ENCODE assay signal across 27 mouse cellular contexts in the genomic region with DNA sequence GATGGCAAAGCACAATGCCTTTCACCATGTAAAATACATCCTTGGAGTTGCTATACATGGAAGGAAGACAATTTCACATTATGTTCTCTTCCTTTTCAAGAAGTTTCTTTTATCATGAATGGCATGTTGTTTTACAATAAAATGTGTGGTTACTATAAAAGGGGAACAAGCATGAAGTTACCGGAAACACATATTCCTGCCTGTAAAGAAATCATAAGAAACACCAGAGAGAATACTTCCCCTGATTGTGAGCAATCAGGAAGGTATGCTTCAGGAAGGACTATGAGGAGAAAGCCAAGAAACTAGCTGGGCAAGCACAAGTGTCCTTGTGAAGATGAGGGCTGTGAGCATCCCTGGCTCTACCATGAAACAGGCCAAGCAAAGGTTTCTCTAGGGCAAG. TPM values are rescaled to one million over a fixed set of nuclear protein-coding genes. Genes with fewer than 3 reads are reported as not detected.
DNase-seq lines count a peak whose midpoint lies in the region; ATAC-seq and TF ChIP-seq lines count a peak whose summit lies in the region.
"Had no signal": no experiment of that assay in that cellular context is flagged by ENCODE, and none has a peak within 500 bp of the region (broad histone marks: within the 10 kb centered on the region; RNA-seq: fewer than 3 reads in every experiment).

No protein-coding gene starts in this region.

- ATAC-seq in granulocyte monocyte progenitor cell, adult 5-6 weeks (replicated peaks; ENCODE audit: poor library complexity, severe bottlenecking): peak; percentile 70
- ATAC-seq in megakaryocyte progenitor cell, adult 5-6 weeks (replicated peaks; ENCODE audit: poor library complexity): peak; percentile 74
- ATAC-seq: forebrain, embryonic 14.5 days; hindbrain, embryonic 16.5 days; inflammation-experienced regulatory T-cells, adult 6 months had no signal

- no peak for TF ChIP-seq POLR2A in bone marrow, adult 2 months (IDR thresholded peaks at IDR 0.05; ENCODE audit: borderline replicate concordance, control insufficient read depth, low read depth, low read length)

- no peak overlapping the region for H3K4me3 ChIP-seq in bone marrow, adult 2 months (replicated peaks; ENCODE audit: control insufficient read depth, low read depth, low read length)
- H3K4me3 ChIP-seq: embryonic facial prominence, embryonic 15.5 days; erythroblast, embryonic 14.5 days; forebrain, embryonic 10.5 days; heart, embryonic 13.5 days; hindbrain, embryonic 12.5 days had no signal

- 8% methylated on average over 1 of the region's 1 CpGs for WGBS in bone marrow, adult 2 months

- H3K27ac ChIP-seq in bone marrow, adult 2 months (ENCODE audit: control insufficient read depth, insufficient read depth, low read depth, low read length, poor library complexity): peak overlapping the region; percentile 46
- H3K27ac ChIP-seq: embryonic facial prominence, embryonic 15.5 days; forebrain, embryonic 10.5 days; heart, embryonic 13.5 days; hindbrain, embryonic 12.5 days had no signal

- H3K4me1 ChIP-seq in bone marrow, adult 2 months (ENCODE audit: control insufficient read depth, insufficient read depth, low read length): peaks cover 10% of the 10 kb centered on the region
- H3K4me1 ChIP-seq: embryonic facial prominence, embryonic 15.5 days; forebrain, embryonic 10.5 days; heart, embryonic 13.5 days; hindbrain, embryonic 12.5 days had no signal

- no peak for TF ChIP-seq CTCF in bone marrow, adult 2 months (IDR thresholded peaks at IDR 0.05; ENCODE audit: control insufficient read depth, insufficient read depth, low read length)

- DNase-seq in 416B (ENCODE audit: low read depth): peak; percentile 83
- no peak for DNase-seq in frontal cortex, postnatal 25 days (ENCODE audit: low spot score in 2 of 2)
- DNase-seq in heart, adult 9 months (ENCODE audit: low spot score in 2 of 2): no peak
- DNase-seq in layer of hippocampus, adult 18-20 months (ENCODE audit: low spot score in 2 of 2): no peak
- DNase-seq: adrenal gland, adult 8-10 months; adrenal gland, postnatal 36 days; cerebellum, adult 18-20 months; cerebellum, adult 9-11 months; embryo, embryonic 11 days; gastrocnemius, postnatal 10 days; heart, postnatal 36 days had no signal

RNA-seq across cellular contexts. Expression of a gene that starts 17.3 kb away (rescaled TPM):
- polyA plus RNA-seq in bone marrow, adult 2 months (2011; ENCODE audit: insufficient read depth, insufficient read length, low replicate concordance, missing spikeins): 4.8 and 12.0 TPM in 2 replicates
- total RNA-seq in granulocyte monocyte progenitor cell, adult 5-6 weeks (2014; fragmentation: Nextera tagmentation): 2.1 and 3.8 TPM in 2 replicates
- 4.7 and 5.6 TPM in 2 replicates for total RNA-seq in granulocyte monocyte progenitor cell, adult 5-6 weeks (2017)
- total RNA-seq in megakaryocyte progenitor cell, adult 5-6 weeks (2015): 4.5 and 5.1 TPM in 2 replicates
- 3.1 and 3.6 TPM in 2 replicates for total RNA-seq in megakaryocyte progenitor cell, adult 5-6 weeks (2017)
- total RNA-seq in layer of hippocampus, adult 18-20 months (2021): under 1 TPM in 1 of 2 experiments, not detected in 1; 0.10 TPM
- total RNA-seq: ES-E14 had no signal
- polyA plus RNA-seq: erythroblast, embryonic 14.5 days had no signal

RNA-seq across cellular contexts. Expression of a gene that starts 27.0 kb away (rescaled TPM):
- polyA plus RNA-seq in bone marrow, adult 2 months (2011; ENCODE audit: insufficient read depth, insufficient read length, low replicate concordance, missing spikeins): not detected in 2 replicates
- total RNA-seq in granulocyte monocyte progenitor cell, adult 5-6 weeks (2014; fragmentation: Nextera tagmentation): not detected in 2 replicates
- not detected in 2 replicates for total RNA-seq in granulocyte monocyte progenitor cell, adult 5-6 weeks (2017)
- total RNA-seq in megakaryocyte progenitor cell, adult 5-6 weeks (2015): 0.24 TPM in 1 of 2 replicates, not detected in the other
- not detected in 2 replicates for total RNA-seq in megakaryocyte progenitor cell, adult 5-6 weeks (2017)
- not detected for total RNA-seq in layer of hippocampus, adult 18-20 months (2021)
- total RNA-seq: adrenal gland, adult 8-10 months; adrenal gland, postnatal 36 days; ES-E14; gastrocnemius, postnatal 10 days; gastrocnemius, postnatal 4 days; heart, adult 8-10 months; heart, postnatal 36 days had no signal
- polyA plus RNA-seq: embryonic facial prominence, embryonic 11.5 days; embryonic facial prominence, embryonic 15.5 days; erythroblast, embryonic 14.5 days; forebrain, embryonic 10.5 days; forebrain, embryonic 14.5 days; heart, embryonic 13.5 days; heart, postnatal 0 days; hindbrain, embryonic 12.5 days; hindbrain, embryonic 16.5 days; inflammation-experienced regulatory T-cells, adult 6 months had no signal
